Mouse (Mus musculus): ENCODE measurements around the gene Akap6.

Akap6 gene

DNA sequence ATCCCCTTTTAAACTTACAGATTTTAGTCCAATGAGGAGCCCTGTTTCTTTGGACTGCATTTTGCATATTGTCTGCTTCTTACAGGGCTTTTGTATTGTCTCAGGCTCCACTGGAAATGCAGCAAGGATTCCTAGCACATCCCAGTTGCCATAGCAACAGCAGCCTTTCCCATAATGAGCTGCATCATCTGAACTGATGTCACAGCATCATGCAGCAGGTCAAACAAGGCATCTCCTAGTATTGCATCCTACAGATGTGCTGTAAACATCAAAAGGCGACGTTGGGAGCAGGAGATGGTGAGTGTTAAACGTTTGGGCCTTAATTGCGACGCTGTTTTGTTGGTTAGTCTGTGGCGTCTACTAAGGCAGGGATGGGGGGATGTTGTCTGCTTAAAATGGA lies at the start of gene Akap6:
Gene Akap6, plus strand, starts transcription at position 238 of the 400 bp plus-strand sequence.
- peak; percentile 75 for DNase-seq

DNA sequence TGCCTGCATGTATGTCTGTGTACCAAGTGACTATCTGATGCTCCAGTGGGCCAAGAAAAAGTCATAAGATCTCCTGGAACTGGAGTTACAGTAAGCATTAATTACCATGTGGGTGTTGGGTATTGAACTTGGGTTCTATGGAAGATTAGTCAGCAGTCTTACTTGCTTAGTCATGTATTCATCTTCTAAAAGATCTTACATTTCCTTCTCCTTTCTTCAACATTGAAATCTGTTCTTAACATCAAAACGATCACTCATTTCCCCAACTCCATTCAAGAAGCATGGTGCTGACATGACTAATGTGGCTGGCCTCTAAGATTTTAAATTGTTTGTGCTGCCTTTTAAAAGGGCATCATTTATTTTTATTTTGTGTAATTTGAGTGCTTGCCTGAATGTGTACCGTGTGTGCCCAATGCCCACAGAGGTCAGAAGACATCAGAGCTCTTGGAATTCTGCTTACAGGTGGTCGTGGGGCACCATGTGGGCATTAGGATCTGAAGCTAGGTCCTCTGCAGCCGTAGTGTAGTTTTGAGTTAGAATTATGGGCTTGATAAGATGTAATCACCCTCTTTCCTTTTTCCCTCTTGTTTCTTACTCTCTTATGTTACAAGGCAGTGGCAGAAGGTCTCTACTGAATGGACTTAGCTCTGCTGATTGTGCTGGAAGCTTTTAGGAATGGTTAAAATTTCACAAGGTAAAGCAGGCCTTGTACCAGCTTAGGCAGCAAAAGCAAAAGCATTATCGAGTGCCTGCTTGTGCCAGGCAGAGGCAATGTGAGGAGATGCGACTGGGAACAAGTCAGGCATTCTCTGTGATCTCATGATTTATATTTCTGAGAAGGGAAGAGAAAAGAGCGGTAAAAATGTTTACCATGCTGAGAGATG lies 36.0 kb upstream of the Akap6 start:
- no peak for DNase-seq

DNA sequence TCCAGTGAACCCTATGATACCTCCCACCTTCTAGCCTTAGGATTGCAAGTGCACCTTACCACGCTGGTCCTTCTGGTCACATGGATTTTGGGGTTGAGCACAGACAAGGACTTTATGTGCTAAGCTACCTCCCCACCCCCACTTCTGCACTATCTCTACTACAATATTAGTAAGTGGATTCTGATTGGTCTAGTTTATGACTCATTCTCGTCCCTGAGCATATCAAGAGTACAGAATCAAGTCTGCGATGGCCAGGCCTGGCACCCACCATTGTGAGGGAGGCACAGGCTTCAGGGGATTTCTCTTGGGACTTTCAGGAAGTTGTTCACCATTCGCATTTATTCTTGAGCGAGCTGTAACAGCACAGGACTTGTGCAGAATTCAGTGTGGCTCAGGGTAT lies 34.2 kb upstream of the Akap6 start:
- no peak for DNase-seq

GRCm38 (mm10) chr12:52671436-52671835 lies 27.7 kb upstream of the Akap6 start:
- no peak for DNase-seq

DNA sequence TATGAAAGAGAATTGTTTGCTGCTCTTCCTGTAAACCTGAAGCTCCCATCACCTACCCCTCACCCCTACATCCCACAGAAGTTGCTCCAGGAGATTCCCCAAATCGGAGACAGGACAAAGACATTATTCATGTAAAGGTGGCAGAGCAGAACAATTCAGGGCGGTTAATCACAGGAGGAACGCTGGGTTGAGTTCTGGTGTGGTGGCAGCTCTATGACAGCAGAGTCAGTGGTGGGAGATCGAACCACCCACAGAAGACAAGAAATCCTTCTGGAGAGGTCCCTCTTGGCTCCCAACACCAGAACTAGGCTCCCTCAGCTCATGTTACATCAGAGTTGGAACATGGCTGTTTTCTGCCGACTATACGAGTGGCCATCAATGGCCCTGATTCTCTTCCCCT lies 27.2 kb upstream of the Akap6 start:
- DNase-seq = no peak

DNA sequence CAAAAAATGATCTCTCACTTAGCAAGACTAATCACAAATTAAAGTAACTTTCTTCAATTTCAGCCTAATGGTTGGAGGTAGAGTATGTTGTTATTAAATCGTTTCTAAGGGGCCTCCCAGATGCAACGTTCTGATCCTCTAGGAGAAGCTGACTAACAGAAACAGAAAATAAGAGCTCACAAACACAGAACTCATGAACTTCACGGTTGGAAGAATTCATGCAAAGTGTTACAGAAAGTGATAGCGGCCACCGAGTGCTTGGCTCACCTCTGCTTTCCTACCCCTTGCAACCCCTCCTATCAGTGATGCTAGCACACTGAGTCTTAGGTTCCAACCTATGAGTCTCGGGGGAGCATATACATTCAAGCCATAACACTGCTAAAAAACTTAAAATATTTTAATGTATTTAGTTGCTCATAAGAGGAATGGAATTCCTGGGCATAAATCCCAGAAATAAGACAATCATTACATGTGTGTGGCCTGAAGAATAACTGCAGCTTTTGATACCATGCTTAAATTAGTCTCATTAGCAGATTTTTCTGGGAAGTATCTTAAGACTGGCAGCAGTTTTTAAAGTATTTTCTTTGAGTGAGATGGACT lies 25.7 kb upstream of the Akap6 start:
- DNase-seq = no peak

DNA sequence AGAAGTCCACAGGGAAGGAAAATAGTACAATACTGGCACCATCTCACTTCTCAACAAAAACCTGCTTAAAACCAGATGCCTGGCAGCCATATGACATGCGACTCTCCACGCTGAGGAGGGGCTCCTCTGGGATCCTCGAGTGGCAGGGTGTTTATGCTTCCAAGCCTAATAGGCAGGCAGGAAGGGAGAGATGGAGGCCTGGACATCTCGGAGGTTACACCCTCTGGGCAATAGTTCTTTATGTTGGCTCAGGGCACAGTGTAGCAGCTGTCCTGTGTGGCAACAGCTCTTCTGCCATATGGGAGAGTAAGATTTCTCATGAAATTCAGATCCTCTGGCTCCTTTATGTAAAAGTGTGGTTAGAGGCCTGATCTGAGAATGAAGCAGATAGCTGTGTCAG lies 24.2 kb upstream of the Akap6 start:
- no peak for DNase-seq

- DNase-seq = no peak
These were observed 11.8 kb upstream of the Akap6 start for GRCm38 (mm10) chr12:52687355-52687754.

- DNase-seq = no peak
These were observed 10.5 kb upstream of the Akap6 start for GRCm38 (mm10) chr12:52688712-52689111.

GRCm38 (mm10) chr12:52691552-52691951 lies 7.6 kb upstream of the Akap6 start:
- DNase-seq = no peak

- no peak for DNase-seq
These were observed 6.8 kb upstream of the Akap6 start for GRCm38 (mm10) chr12:52692290-52692974.

- DNase-seq = no peak
These were observed 1.6 kb upstream of the Akap6 start for GRCm38 (mm10) chr12:52697407-52698109.

- DNase-seq = no peak
These were observed 780 bp upstream of the Akap6 start for GRCm38 (mm10) chr12:52698276-52698930.

DNA sequence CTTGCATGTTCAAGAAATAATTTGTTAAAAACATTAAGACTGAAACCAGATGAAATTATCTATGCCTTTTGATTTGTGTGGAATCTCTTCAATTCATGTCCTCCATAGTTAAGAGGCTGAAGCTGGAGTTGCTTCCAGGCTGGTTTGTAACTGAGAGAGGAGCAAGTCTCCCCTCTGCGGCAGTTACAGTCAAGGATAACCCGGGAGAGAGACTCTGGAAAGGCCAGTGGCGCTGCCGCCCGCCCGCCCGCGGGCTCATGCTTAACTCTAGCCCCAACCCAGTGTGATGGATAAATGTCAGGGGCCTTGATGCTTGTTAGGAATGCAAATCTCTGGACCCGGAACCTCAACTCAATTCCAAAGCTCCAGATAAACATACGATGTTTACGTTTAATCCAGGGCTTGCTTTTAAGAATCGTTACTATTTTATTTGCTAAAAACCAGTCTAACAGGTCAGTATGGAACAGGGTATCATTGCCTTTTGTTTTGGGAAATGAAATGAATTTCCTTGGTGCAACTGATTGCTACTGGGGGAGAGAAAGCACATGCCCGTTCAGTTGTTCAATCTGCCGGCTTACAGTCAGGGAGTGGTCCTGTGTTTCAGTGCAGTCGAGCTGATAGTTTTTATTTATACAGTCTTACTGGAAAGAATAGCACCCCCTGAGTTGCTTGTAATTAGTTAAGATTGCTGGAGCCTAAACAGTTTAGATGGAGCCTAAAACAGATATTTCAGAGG lies 946 bp downstream of the Akap6 start:
- DNase-seq = peak; percentile 26

- DNase-seq = peak; percentile 34
These were observed 1.6 kb downstream of the Akap6 start for GRCm38 (mm10) chr12:52700697-52701191.

GRCm38 (mm10) chr12:52701201-52701641 lies 2.0 kb downstream of the Akap6 start:
- no peak for DNase-seq

- DNase-seq = no peak
These were observed 3.3 kb downstream of the Akap6 start for GRCm38 (mm10) chr12:52702368-52702967.

- no peak for DNase-seq
These were observed 4.9 kb downstream of the Akap6 start for GRCm38 (mm10) chr12:52704081-52704480.

DNA sequence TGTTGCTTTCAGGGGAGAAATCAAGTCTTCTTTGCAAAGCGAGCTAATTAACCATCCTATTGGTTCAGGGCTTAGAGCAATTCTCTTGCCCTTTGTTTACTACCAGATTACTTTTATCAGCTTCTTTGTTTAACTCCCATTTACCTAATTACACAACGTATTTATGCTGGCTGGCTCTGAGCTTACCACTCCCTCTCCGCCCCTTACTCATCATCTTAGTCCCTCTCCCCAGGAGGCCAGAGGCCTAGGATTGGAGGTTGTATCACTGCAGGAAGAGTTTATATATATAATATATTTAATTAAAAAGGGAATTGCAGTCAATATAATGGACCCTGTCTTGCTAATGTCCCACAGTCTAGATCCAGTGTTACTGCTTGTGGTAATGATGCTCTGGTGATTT lies 5.6 kb downstream of the Akap6 start:
- no peak for DNase-seq

DNA sequence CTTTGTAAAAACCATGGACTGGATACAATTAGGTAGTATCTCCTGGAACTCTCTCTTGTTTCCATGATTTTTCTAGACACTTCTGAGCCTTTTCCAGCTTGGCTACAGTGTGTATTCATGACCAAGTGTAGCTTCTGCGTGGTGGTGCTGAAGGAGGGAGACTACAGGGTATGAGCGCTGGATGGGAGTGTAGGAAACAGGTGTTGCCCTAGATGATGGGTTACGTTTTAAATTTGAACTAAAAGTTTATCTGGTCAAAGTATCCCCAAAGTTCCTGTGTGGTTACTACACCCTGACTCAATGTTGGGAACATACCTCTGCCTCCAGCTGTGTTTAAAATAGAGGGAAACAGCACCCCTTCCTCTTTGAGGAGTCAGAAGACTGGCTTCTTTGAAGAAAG lies 12.2 kb downstream of the Akap6 start:
- no peak for DNase-seq
